Mouse (Mus musculus): ENCODE data around the gene Mical3.

DNA sequence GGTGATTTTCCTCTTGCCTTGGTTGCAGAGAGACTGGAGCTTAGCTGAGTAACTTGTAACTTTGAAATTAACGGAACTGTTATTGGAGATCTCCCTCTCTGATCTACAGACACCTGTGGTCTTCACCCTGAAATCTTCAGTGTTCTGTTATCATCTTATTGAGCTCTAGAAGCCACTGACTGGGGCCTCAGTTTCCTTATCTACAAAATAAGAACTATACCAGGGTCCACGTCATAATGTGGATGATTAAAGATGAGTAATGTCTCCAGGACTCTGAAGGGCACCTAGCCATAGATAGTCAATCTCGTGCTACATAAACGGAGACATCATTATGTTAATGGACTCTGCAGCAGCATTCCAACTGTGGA, 45.9 kb upstream of the Mical3 start:
- TF ChIP-seq EP300 (IDR thresholded peaks at IDR 0.05; ENCODE audit: insufficient read depth, low read depth, low read length) (no peak), POLR2A (IDR thresholded peaks at IDR 0.05; ENCODE audit: insufficient read depth, low read length) (no peak)
